Mouse (Mus musculus) kidney, adult 18-20 months (tissue): ENCODE results near the gene Lxn.

ENCODE experiments used
- DNase-seq: peaks from one replicate; pipeline ENCODE4 v3.0.0; 2021

Gene Lxn

GRCm38 (mm10) chr3:67463450-67464372 lies at the start of gene Lxn:
TSS of gene Lxn (minus strand) at chr3:67463926.
- peak; percentile 80 for DNase-seq

GRCm38 (mm10) chr3:67512807-67513206 lies 49.1 kb upstream of the Lxn start:
- peak; percentile 78 for DNase-seq

GRCm38 (mm10) chr3:67508216-67508892 lies 44.6 kb upstream of the Lxn start:
- DNase-seq, result no peak

GRCm38 (mm10) chr3:67505286-67505685 lies 41.6 kb upstream of the Lxn start:
- DNase-seq, result no peak

- DNase-seq, result no peak
Measured at GRCm38 (mm10) chr3:67503878-67504277, 40.2 kb upstream of the Lxn start.

- DNase-seq, result no peak
Measured at GRCm38 (mm10) chr3:67499406-67499791, 35.7 kb upstream of the Lxn start.

- DNase-seq, result no peak
Measured at GRCm38 (mm10) chr3:67498773-67499405, 35.2 kb upstream of the Lxn start.

- DNase-seq, result no peak
Measured at GRCm38 (mm10) chr3:67497998-67498397, 34.3 kb upstream of the Lxn start.

- DNase-seq, result no peak
Measured at GRCm38 (mm10) chr3:67496310-67496709, 32.6 kb upstream of the Lxn start.

- no peak for DNase-seq
Measured at GRCm38 (mm10) chr3:67493132-67493531, 29.4 kb upstream of the Lxn start.

GRCm38 (mm10) chr3:67492086-67492869 lies 28.6 kb upstream of the Lxn start:
- no peak for DNase-seq

- DNase-seq, result no peak
Measured at GRCm38 (mm10) chr3:67490156-67490555, 26.4 kb upstream of the Lxn start.

- DNase-seq, result no peak
Measured at GRCm38 (mm10) chr3:67485233-67485632, 21.5 kb upstream of the Lxn start.

GRCm38 (mm10) chr3:67482400-67482799 lies 18.7 kb upstream of the Lxn start:
- DNase-seq, result no peak

GRCm38 (mm10) chr3:67479806-67480205 lies 16.1 kb upstream of the Lxn start:
- DNase-seq, result no peak

GRCm38 (mm10) chr3:67473438-67473837 lies 9.7 kb upstream of the Lxn start:
- no peak for DNase-seq

- DNase-seq, result no peak
Measured at GRCm38 (mm10) chr3:67471408-67472127, 7.8 kb upstream of the Lxn start.

- no peak for DNase-seq
Measured at GRCm38 (mm10) chr3:67467281-67467680, 3.6 kb upstream of the Lxn start.

- no peak for DNase-seq
Measured at GRCm38 (mm10) chr3:67466576-67466975, 2.9 kb upstream of the Lxn start.

- DNase-seq, result no peak
Measured at GRCm38 (mm10) chr3:67463001-67463400, 725 bp downstream of the Lxn start.

GRCm38 (mm10) chr3:67462578-67462977 lies 1.1 kb downstream of the Lxn start:
- DNase-seq, result no peak

- no peak for DNase-seq
Measured at GRCm38 (mm10) chr3:67462015-67462414, 1.7 kb downstream of the Lxn start.
